Mouse (Mus musculus): Measurements from ENCODE around the gene Cuta.
"Not testable (repeated sequence)": the region's sequence is repeated elsewhere in the genome, so short reads cannot be mapped to it uniquely, and the experiment has no call there.

The Cuta gene

GRCm38 (mm10) chr17:26939178-26939972 is at the start of gene Cuta:
TSS of gene Cuta (minus strand) at chr17:26939569.
- DNase-seq (ENCODE audit: low spot score) = peak; percentile 100

- DNase-seq (ENCODE audit: low spot score) = peak; percentile 17
Observed at GRCm38 (mm10) chr17:26985503-26986179, 46.3 kb upstream of the Cuta start.

DNA sequence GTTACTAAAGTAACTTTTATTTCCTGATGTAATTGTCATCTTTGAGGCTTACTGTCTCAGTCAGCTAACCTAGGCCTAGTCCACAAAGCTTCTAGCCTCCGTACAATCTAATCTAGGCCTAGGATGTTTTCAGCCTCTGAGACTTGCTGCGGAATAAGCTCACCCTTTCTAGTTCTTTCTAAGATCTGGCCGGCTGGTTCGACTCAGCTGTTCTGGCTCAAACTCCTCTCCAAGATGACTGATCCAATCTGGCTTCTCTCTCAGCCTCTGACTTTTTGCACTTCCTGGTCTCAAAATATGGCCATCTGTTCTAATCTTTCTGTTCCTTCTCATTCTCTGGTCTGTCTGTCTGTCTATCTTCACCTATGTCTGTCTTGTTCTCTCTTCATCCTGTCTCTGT is 44.0 kb upstream of the Cuta start:
- DNase-seq (ENCODE audit: low spot score) = no peak

GRCm38 (mm10) chr17:26981050-26981449 is 41.7 kb upstream of the Cuta start:
- no peak for DNase-seq (ENCODE audit: low spot score)

GRCm38 (mm10) chr17:26979426-26979825 is 40.1 kb upstream of the Cuta start:
- no peak for DNase-seq (ENCODE audit: low spot score)

GRCm38 (mm10) chr17:26977354-26977753 is 38.0 kb upstream of the Cuta start:
- not testable (repeated sequence) for DNase-seq (ENCODE audit: low spot score)

DNA sequence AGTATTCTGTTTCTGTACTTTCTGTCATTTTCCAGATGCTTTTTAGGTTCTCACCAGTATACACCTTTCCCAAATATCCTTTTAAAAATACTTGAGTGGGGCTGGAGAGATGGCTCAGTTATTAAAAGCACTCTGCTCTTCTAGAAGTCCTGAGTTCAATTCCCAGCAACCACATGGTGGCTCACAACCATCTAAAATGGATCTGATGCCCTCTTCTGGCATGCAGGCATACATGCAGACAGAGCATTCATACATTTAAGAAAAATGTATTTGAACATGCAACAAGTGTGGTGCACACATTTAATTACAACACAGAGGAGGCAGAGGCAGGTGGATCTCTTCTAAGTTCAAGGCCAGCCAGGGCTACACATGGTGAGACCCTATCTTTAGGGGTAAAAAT is 36.0 kb upstream of the Cuta start:
- DNase-seq (ENCODE audit: low spot score) = no peak

GRCm38 (mm10) chr17:26974547-26974946 is 35.2 kb upstream of the Cuta start:
- DNase-seq (ENCODE audit: low spot score) = no peak

DNA sequence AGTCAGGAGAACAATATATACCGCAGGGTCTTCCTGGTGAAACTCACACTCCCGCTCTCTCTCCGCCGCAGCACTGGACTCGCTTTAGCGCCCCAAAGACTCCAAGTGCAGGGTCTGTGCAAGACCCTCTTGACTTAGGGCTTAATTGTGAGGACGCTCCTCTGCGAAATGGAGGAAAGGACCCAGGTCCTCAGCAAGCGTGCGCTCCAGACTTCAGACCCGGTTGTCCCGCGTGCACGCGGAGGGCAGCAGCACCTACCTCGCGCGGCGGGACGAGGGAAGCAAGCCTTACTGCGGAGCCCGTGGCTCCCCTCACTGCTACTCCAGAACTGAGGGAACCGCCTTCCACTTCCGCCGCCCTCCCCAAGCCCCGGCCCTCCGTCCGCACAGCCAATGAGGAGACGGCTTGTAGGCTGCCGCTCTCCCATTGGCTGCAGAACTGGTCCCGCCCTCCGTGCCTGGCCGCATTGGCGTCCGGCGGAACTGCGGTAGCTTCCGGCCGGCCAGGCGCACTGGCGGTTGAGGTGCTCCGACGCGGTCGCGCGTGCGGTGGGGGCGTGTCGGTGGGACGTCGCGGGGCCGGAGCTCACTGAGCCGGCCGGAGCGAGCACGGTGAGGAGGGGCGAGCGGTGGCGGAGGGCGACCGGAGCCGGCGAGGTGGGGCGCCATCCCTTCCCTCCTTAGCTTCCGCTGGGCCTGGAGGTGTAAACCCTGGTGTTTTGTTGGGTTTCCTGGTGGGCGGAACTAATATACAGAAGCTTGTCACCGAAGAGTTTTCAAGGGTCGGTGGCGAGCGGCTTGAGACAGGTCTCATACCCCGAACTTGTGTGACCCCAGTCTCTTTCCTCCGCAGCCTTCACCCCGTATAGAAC is 33.6 kb upstream of the Cuta start, which contains the start of gene Zbtb9:
Gene Zbtb9, plus strand, starts transcription at position 465 of the 872 bp plus-strand sequence.
- peak; percentile 96 for DNase-seq (ENCODE audit: low spot score)

GRCm38 (mm10) chr17:26972107-26972506 is 32.7 kb upstream of the Cuta start:
- no peak for DNase-seq (ENCODE audit: low spot score)

- no peak for DNase-seq (ENCODE audit: low spot score)
Observed at GRCm38 (mm10) chr17:26971247-26971905, 32.0 kb upstream of the Cuta start.

- DNase-seq (ENCODE audit: low spot score) = no peak
Observed at GRCm38 (mm10) chr17:26970221-26970620, 30.9 kb upstream of the Cuta start.

DNA sequence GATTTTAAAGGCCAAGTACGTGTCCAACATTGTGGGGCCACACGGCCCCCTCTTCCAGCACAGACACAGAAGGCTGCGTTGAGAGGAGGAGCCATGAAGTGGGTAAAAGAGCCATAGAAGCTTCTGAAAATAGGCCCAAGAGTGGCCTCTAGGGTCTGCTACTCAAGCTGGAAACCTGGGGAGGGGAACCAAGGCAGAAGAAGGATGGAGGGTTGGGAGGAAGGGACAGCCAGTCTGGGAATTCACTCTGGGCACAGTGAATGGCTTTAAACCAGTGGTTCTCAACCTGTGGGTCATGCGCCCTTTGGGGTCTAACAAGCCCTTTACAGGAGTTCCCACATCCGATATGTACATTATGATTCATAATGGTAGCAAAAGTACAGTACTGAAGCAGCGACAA is 29.9 kb upstream of the Cuta start:
- DNase-seq (ENCODE audit: low spot score) = no peak

- no peak for DNase-seq (ENCODE audit: low spot score)
Observed at GRCm38 (mm10) chr17:26968200-26968611, 28.8 kb upstream of the Cuta start.

DNA sequence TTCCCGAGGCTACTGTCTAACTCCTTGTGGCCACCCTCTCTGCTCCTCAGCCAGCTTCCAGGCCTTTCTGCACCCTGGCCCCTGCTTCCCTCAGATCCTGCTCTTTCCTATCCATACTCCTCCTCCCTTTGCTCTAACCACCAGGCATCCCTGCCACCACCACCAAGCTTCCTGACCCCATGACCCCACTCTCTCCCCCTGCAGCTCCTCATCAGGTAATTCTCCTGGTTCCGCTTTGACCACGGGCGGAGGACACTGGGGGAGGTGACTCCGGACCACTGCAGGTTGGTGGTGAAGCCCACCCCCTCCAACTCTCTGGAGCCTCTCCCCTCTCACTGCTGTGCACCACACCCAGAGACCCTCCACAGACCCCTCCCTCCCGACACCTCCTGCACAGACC is 28.1 kb upstream of the Cuta start:
- DNase-seq (ENCODE audit: low spot score) = no peak

GRCm38 (mm10) chr17:26966993-26967392 is 27.6 kb upstream of the Cuta start:
- DNase-seq (ENCODE audit: low spot score) = no peak

GRCm38 (mm10) chr17:26961572-26962240 is 22.3 kb upstream of the Cuta start:
- DNase-seq (ENCODE audit: low spot score) = no peak

- DNase-seq (ENCODE audit: low spot score) = no peak
Observed at GRCm38 (mm10) chr17:26959815-26960214, 20.4 kb upstream of the Cuta start.

DNA sequence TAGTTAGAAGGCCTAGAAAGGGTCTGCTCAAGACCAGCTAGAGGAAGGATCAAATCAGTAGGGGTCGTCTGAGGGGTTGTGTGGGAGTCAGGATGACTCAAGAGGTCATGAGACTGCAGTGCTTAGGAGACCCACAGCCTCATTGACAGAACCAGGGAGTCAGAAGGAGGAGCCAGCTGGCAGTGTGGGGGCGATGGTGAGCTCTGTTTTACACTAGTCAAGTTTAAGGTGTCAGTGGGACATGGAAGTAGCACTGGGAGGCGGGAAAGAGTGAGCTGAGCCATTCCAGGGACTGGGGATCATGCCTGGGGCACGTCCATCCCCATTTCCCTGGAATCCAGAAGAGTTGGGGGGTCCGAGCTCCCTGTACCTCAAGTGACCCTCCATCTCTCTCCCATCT is 19.5 kb upstream of the Cuta start:
- DNase-seq (ENCODE audit: low spot score) = no peak

- no peak for DNase-seq (ENCODE audit: low spot score)
Observed at GRCm38 (mm10) chr17:26957872-26958271, 18.5 kb upstream of the Cuta start.

GRCm38 (mm10) chr17:26956895-26957294 is 17.5 kb upstream of the Cuta start:
- no peak for DNase-seq (ENCODE audit: low spot score)

Measured in yolk sac, embryonic 10.5 days (tissue).